Mouse (Mus musculus): ENCODE measurements at regions not wholly inside any gene's neighbourhood (a gene's known extent, or its start where the extent isn't known, plus 50 kb on each side); places are given as distances from the start of the nearest gene placed in this dataset.
A peak's percentile ranks its signal among the peaks of the same experiment; 100 is the strongest.

GRCm38 (mm10) chr12:77179138-77179537 lies 58.8 kb upstream of the Fut8 start:
- DNase-seq (ENCODE audit: low spot score in 2 of 2), result no peak

GRCm38 (mm10) chr12:77177811-77178578 lies 59.9 kb upstream of the Fut8 start:
- DNase-seq (ENCODE audit: low spot score in 2 of 2), result no peak

GRCm38 (mm10) chr12:77177303-77177702 lies 60.6 kb upstream of the Fut8 start:
- DNase-seq (ENCODE audit: low spot score in 2 of 2), result no peak

- no peak for DNase-seq (ENCODE audit: low spot score in 2 of 2)
Measured at GRCm38 (mm10) chr12:77174032-77174431, 63.9 kb upstream of the Fut8 start.

- DNase-seq (ENCODE audit: low spot score in 2 of 2), result no peak
Measured at GRCm38 (mm10) chr12:77172540-77172939, 65.4 kb upstream of the Fut8 start.

- DNase-seq (ENCODE audit: low spot score in 2 of 2), result no peak
Measured at GRCm38 (mm10) chr12:77170257-77170656, 67.7 kb upstream of the Fut8 start.

- DNase-seq (ENCODE audit: low spot score in 2 of 2), result no peak
Measured at GRCm38 (mm10) chr12:77168367-77168766, 69.6 kb upstream of the Fut8 start.

- no peak for DNase-seq (ENCODE audit: low spot score in 2 of 2)
Measured at GRCm38 (mm10) chr12:77156698-77157097, 81.2 kb upstream of the Fut8 start.

GRCm38 (mm10) chr12:77155626-77156025 lies 82.3 kb upstream of the Fut8 start:
- no peak for DNase-seq (ENCODE audit: low spot score in 2 of 2)

- DNase-seq (ENCODE audit: low spot score in 2 of 2), result no peak
Measured at GRCm38 (mm10) chr12:77151471-77151870, 86.5 kb upstream of the Fut8 start.

- DNase-seq (ENCODE audit: low spot score in 2 of 2), result no peak
Measured at GRCm38 (mm10) chr12:77149835-77150234, 88.1 kb upstream of the Fut8 start.

GRCm38 (mm10) chr12:77148146-77148545 lies 89.8 kb upstream of the Fut8 start:
- DNase-seq (ENCODE audit: low spot score in 2 of 2), result no peak

GRCm38 (mm10) chr12:77143958-77144357 lies 94.0 kb upstream of the Fut8 start:
- DNase-seq (ENCODE audit: low spot score in 2 of 2), result peak in 1 of 2 experiments; percentile 12

GRCm38 (mm10) chr12:77143521-77143920 lies 94.4 kb upstream of the Fut8 start:
- no peak for DNase-seq (ENCODE audit: low spot score in 2 of 2)

- no peak for DNase-seq (ENCODE audit: low spot score in 2 of 2)
Measured at GRCm38 (mm10) chr12:77143105-77143504, 94.8 kb upstream of the Fut8 start.

- no peak for DNase-seq (ENCODE audit: low spot score in 2 of 2)
Measured at GRCm38 (mm10) chr12:77142224-77142623, 95.7 kb upstream of the Fut8 start.

- no peak for DNase-seq (ENCODE audit: low spot score in 2 of 2)
Measured at GRCm38 (mm10) chr12:77141260-77142201, 96.4 kb upstream of the Fut8 start.

- no peak for DNase-seq (ENCODE audit: low spot score in 2 of 2)
Measured at GRCm38 (mm10) chr12:77140656-77141055, 97.3 kb upstream of the Fut8 start.

GRCm38 (mm10) chr12:77140141-77140540 lies 97.8 kb upstream of the Fut8 start:
- DNase-seq (ENCODE audit: low spot score in 2 of 2), result peak in 1 of 2 experiments; percentile 15

GRCm38 (mm10) chr12:77139718-77140117 lies 98.2 kb upstream of the Fut8 start:
- DNase-seq (ENCODE audit: low spot score in 2 of 2), result no peak

GRCm38 (mm10) chr12:77138506-77139201 lies 99.3 kb upstream of the Fut8 start:
- DNase-seq (ENCODE audit: low spot score in 2 of 2), result no peak

- no peak for DNase-seq (ENCODE audit: low spot score in 2 of 2)
Measured at GRCm38 (mm10) chr12:77137291-77137830, 100.6 kb upstream of the Fut8 start.
